Mouse (Mus musculus) right cerebral cortex, postnatal 10 days (tissue): ENCODE measurements around the gene Apoa5.
"Not testable (repeated sequence)": the region's sequence is repeated elsewhere in the genome, so short reads cannot be mapped to it uniquely, and the experiment has no call there.

Experiments used
- DNase-seq, 2 experiments: peaks; one replicate each; pipeline ENCODE4 v3.0.0; 2021; ENCODE audit warnings: low spot score in 2 of 2

The Apoa5 gene

GRCm38 (mm10) chr9:46261131-46261530 is 7.3 kb upstream of the Apoa5 start:
- DNase-seq = no peak

GRCm38 (mm10) chr9:46269125-46269524 is 692 bp downstream of the Apoa5 start:
- DNase-seq = no peak

- DNase-seq = no peak
Observed at GRCm38 (mm10) chr9:46270782-46271181, 2.3 kb downstream of the Apoa5 start.

DNA sequence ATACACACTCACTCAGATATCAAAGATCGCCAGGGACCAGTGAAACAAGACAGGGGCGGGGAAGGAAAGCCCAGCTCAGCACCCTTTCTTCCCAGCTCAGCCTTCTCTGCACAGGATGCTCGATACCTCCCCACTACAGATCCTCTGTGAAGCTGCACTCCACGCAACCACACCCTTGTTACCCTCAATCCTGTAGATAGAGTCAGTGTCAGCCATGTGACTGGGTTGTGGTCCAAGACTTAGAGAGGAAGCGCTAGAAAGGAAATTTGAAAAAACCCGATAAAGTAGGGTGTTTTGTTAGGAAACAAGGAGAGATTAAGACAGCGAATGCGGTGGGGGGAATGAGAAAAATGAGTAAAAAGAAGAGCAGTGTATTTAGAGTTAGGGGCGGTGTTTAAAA is 3.6 kb downstream of the Apoa5 start:
- DNase-seq = no peak

DNA sequence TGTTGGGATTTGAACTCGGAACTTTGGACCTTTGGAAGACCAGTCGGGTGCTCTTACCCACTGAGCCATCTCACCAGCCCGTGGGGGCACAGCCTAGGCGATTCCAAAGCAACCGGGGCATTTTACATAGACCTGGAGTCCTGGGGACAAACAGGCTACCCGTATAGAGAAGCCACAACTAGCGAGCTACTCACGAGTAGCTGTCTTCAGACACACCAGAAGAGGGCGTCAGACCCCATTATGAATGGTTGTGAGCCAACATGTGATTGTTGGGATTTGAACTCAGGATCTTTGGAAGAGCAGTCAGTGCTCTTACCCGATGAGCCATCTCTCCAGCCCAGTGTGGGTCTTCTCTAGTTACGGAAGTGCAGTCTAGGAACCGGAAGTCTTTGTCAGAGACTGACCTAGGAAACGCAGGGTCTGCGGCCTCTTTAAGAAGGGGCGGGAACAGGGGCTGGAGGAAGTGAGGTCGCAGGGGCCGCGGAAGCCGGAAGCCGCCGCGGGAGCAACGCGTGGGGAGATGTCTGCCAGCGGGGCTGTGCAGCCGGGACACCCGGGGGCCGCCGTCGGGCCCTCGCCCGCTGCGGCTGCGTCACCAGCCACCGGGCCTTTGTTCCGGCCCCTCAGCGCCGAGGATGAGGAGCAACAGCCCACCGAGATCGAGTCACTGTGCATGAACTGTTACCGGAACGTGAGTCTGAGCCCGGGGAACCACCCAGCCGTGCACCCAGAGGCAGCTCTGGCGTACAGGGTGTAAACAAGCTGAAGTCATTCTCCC is 4.4 kb downstream of the Apoa5 start, which contains the start of gene Zpr1:
Gene Zpr1 (plus strand): TSS at position 388 of the 778 bp plus-strand sequence.
- peak; percentile 94 to 95 for DNase-seq

- DNase-seq = no peak
Observed at GRCm38 (mm10) chr9:46274494-46274893, 6.1 kb downstream of the Apoa5 start.

DNA sequence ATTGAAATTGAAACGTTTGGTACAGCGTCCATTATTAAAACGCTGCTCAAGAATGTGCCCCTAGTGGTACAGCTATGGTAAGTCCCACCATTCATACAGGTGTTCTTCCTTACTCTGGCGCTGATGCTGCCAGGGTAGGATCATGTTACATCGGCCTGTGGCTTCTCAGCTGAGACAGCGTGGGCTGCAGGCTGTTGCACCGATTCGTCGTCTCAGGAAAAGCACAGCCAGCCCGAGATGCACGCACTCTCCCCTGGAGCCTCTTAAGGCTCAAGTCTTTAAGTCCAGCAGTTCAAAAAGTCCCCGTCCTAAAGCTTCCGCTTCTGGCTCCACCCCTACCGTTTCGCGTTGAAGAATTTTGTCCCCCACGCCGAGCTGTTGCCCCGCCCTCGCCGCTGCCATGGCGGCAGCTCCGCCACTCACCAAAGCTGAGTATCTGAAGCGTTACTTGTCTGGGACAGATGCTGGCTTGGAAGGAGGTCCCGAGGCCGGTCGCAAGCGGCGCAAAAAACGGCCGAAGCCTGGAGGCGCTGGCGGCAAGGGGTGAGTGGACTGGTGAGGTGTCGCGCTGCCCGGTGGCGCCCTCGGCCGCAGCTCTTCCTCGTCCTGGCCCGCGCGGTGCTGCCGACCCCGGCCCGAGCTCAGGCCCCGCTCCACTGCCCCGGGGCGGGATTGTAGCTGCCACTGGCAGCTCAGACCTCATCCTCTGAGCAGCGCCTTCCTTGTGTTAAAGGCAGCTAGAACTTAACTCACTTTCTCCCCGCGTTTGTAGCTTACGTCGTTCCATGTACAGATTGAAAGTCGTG is 14.4 kb downstream of the Apoa5 start, which contains the start of gene Bud13:
Gene Bud13 (plus strand): TSS at position 378 of the 806 bp plus-strand sequence.
- peak; percentile 94 to 96 for DNase-seq

DNA sequence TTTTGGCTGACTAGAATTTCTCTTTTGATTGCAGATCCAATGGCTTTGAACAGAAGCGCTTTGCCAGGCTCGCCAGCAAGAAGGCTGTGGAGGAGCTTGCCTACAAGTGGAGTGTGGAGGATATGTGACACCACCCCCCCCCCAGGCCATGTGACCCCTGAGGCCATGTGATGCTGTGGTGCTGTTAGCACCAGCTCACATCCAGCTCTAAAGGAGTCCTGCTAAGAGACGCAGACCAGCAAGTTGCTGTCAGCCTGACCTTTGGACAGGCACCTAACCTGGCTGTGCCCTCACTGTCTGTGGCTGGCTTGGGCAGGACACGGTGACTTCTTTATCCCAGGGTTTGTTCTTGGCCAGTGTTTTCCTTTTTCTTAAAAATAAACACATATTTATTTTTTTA is 29.9 kb downstream of the Apoa5 start:
- no peak for DNase-seq

DNA sequence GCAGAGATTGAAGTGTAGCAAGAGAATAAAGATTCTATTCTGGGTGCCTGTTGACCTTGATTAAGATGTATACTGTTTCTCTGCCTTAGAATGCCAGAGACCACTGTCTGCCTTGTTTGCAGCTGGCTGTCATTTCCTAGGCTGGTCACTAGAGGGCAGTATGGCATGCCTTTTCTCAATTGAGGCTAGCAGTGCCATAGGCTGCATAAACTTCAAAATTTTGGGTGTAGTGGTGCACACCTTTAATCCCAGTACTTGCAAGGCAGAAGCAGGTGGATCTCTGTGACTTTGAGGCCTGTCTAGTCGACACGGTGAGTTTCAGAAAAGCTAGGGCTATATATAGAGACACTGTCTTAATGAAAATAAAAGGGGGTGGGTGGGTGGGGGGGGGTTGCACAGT is 33.7 kb downstream of the Apoa5 start:
- peak; percentile 74 to 78 for DNase-seq

GRCm38 (mm10) chr9:46309121-46309520 is 40.7 kb downstream of the Apoa5 start:
- DNase-seq = no peak

DNA sequence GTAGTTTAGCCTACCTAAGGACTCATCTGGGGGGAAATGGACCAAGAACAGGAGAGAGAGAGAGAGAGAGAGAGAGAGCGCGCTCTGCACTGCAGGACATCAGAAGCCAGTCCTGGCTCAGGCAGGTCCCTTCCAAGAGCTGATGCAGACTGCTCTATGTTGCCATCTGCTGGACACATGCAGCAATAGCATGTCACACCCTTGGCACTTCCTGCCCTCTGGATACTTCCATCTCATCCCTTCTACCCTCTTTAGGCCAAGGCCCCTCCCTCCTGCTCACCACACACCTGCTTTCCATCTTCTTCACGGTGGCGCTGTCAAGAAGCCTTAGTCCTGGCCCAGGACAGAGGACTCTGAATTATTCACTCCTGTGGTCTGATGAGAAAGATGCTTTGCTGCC is 46.1 kb downstream of the Apoa5 start:
- DNase-seq = peak; percentile 68 to 75

- DNase-seq = no peak
Observed at GRCm38 (mm10) chr9:46314921-46315320, 46.5 kb downstream of the Apoa5 start.

GRCm38 (mm10) chr9:46315807-46316365 is 47.5 kb downstream of the Apoa5 start:
- peak; percentile 71 to 84 for DNase-seq

DNA sequence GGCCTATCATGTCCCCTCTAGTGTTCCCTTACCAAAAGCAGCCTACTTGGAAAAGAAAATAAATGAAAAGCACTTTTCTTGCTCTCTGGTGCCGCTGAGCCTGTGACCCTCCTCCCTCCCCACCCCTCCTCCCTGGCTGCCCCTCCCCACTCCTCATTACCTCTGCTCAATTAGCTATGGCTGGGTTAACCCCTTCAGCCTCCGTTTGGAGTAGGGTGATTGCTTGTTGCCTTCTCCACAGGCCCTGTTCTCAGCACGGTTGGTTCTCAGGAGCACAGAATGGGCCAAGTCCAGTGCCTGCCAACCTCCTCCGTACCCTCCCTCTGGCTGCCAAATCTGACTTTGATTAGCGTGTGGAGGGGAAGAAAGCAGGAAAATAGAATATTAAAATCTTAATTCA is 48.0 kb downstream of the Apoa5 start:
- peak; percentile 52 to 62 for DNase-seq

GRCm38 (mm10) chr9:46316909-46317308 is 48.5 kb downstream of the Apoa5 start:
- DNase-seq = peak in 1 of 2 experiments; percentile 40

DNA sequence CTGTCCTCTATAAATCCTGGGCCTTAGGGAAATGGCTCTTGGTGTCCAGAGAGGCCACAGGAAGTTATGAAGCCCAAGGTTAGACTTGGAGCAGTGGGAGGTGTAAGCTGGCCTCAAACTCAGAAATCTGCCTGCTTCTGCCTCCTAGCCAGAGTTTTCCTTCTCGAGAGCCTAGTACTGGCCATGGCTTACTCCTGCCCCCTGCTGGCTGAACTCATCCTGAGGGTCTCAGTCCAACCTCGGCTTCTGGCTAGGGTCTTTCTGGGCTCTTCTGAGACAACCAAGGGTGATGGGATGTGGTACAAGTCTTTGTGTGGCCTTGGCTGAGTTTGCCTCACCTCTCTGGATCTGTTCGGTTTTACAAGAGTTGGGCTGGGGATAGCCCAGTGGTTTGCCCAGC is 49.5 kb downstream of the Apoa5 start:
- DNase-seq = no peak

GRCm38 (mm10) chr9:46319886-46320285 is 51.5 kb downstream of the Apoa5 start, which contains the start of gene 4931429L15Rik:
4931429L15Rik (minus strand) TSS chr9:46319986.
- not testable (repeated sequence) for DNase-seq

GRCm38 (mm10) chr9:46320461-46320860 is 52.0 kb downstream of the Apoa5 start:
- no peak for DNase-seq
